Mouse (Mus musculus): ENCODE results near the gene Fsip1. TPM values are rescaled to one million over a fixed set of nuclear protein-coding genes. Genes with fewer than 3 reads are reported as not detected.

Fsip1 gene
- polyA plus RNA-seq, 1 experiment = 3.1 TPM

DNA sequence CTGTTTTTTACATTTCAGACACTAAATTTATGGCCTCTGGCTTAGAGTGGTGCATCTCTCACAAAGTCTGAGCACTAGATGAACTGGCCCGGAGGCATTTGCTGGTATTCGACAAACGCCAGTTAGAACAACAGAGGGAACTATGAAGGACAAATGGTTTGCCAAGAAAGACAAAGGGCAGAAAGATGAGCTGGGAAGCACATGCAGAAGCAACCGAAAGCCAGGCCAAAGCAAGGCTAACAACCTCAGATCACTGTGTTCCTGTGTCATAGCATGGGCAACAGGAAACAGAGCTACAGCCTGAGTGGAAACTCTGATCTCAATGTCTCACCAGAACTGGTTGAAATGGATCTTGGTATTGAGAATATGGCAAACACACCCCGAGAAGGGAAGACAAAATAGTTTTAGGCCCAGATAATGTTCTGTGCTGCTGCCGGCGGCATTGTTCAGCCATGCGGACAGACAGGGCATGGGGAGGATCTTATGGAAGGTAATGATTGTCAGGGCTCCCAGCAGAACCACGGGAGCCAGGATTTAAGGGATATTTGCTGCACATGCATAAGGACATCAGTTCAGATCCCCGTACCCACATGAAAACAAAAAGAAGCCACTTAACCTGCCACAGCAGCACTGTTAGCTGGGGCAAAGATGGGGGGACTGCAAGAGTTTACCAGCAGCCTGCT, 169.6 kb downstream of the Fsip1 start:
- Histone ChIP-seq H3K4me3 (ENCODE audit: low read depth, low read length) (no peak overlapping the region), H3K36me3 (ENCODE audit: control insufficient read depth, insufficient read depth, low read length, poor library complexity, severe bottlenecking) (no peaks in the 10 kb centered on the region), H3K27me3 (ENCODE audit: control insufficient read depth, insufficient read depth, low read length, poor library complexity, severe bottlenecking) (no peaks in the 10 kb centered on the region), H3K4me1 (ENCODE audit: control insufficient read depth, insufficient read depth, low read length) (no peaks in the 10 kb centered on the region), H3K9me3 (replicated peaks; ENCODE audit: control insufficient read depth, insufficient read depth, low read length, poor library complexity, severe bottlenecking) (no peaks in the 10 kb centered on the region), H3K9ac (ENCODE audit: low read depth, poor library complexity, severe bottlenecking) (no peak overlapping the region), H3K27ac (ENCODE audit: insufficient read depth, low read length) (no peak overlapping the region)
- TF ChIP-seq POLR2A (IDR thresholded peaks at IDR 0.05; ENCODE audit: insufficient read depth, low read length) = no peak
- no peak for TF ChIP-seq CTCF (IDR thresholded peaks at IDR 0.05; ENCODE audit: low read depth, low read length)
- no peak for TF ChIP-seq EP300 (IDR thresholded peaks at IDR 0.05; ENCODE audit: insufficient read depth, low read depth, low read length)

DNA sequence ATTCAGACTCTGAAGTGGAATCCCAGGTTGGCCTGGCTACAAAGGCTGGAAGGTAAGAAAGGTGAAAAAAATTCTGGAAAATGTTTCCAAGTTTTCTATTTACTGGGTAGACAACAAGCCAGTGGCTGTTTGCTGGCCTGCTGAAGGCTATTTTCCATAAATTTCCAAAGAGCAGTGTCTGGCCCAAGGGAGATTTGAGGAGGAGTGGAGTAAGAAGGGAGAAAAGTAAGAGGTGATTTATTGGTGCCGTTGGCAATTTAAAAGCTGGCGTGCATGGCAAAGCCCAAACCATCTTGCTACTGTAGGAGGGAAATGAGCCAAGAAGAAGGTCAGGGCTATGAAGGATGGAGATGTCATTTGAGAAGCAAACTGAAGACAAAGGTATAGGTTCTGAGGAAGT, 171.1 kb downstream of the Fsip1 start:
- Histone ChIP-seq H3K27me3 (ENCODE audit: control insufficient read depth, insufficient read depth, low read length, poor library complexity, severe bottlenecking) (no peaks in the 10 kb centered on the region), H3K27ac (ENCODE audit: insufficient read depth, low read length) (no peak overlapping the region), H3K9me3 (replicated peaks; ENCODE audit: control insufficient read depth, insufficient read depth, low read length, poor library complexity, severe bottlenecking) (no peaks in the 10 kb centered on the region), H3K4me3 (ENCODE audit: low read depth, low read length) (no peak overlapping the region), H3K36me3 (ENCODE audit: control insufficient read depth, insufficient read depth, low read length, poor library complexity, severe bottlenecking) (no peaks in the 10 kb centered on the region), H3K9ac (ENCODE audit: low read depth, poor library complexity, severe bottlenecking) (no peak overlapping the region), H3K4me1 (ENCODE audit: control insufficient read depth, insufficient read depth, low read length) (no peaks in the 10 kb centered on the region)
- TF ChIP-seq POLR2A (IDR thresholded peaks at IDR 0.05; ENCODE audit: insufficient read depth, low read length) = no peak
- TF ChIP-seq EP300 (IDR thresholded peaks at IDR 0.05; ENCODE audit: insufficient read depth, low read depth, low read length) = no peak
- TF ChIP-seq CTCF (IDR thresholded peaks at IDR 0.05; ENCODE audit: low read depth, low read length) = no peak

- Histone ChIP-seq H3K36me3 (ENCODE audit: control insufficient read depth, insufficient read depth, low read length, poor library complexity, severe bottlenecking) (no peaks in the 10 kb centered on the region), H3K9ac (ENCODE audit: low read depth, poor library complexity, severe bottlenecking) (no peak overlapping the region), H3K4me1 (ENCODE audit: control insufficient read depth, insufficient read depth, low read length) (no peaks in the 10 kb centered on the region), H3K9me3 (replicated peaks; ENCODE audit: control insufficient read depth, insufficient read depth, low read length, poor library complexity, severe bottlenecking) (no peaks in the 10 kb centered on the region), H3K4me3 (ENCODE audit: low read depth, low read length) (no peak overlapping the region), H3K27ac (ENCODE audit: insufficient read depth, low read length) (no peak overlapping the region), H3K27me3 (ENCODE audit: control insufficient read depth, insufficient read depth, low read length, poor library complexity, severe bottlenecking) (no peaks in the 10 kb centered on the region)
- TF ChIP-seq EP300 (IDR thresholded peaks at IDR 0.05; ENCODE audit: insufficient read depth, low read depth, low read length) (no peak), POLR2A (IDR thresholded peaks at IDR 0.05; ENCODE audit: insufficient read depth, low read length) (no peak), CTCF (IDR thresholded peaks at IDR 0.05; ENCODE audit: low read depth, low read length) (no peak)
Observed at GRCm38 (mm10) chr2:118084693-118085092, 172.1 kb downstream of the Fsip1 start.

DNA sequence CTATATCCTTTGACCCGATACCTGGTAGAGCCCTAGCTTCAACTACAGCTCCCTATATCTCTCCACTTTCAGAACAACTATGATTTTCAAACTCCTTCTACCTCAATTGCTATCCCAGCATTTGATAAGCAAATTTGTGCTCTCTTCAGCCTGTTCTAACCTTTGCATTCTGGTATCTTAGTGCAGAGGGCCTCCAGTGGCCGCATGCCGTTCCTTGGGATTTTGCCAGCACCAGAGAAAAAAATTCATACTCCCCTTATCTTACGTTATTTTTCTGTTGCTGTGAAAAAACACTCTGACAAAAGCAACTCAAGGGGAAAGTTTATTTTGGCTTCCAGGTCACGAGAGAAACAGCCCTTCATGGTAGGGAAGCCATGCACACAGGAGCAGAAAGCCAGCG, 173.1 kb downstream of the Fsip1 start:
- no peak overlapping the region for H3K27ac ChIP-seq (ENCODE audit: insufficient read depth, low read length)
- no peaks in the 10 kb centered on the region for H3K4me1 ChIP-seq (ENCODE audit: control insufficient read depth, insufficient read depth, low read length)
- no peaks in the 10 kb centered on the region for H3K9me3 ChIP-seq (replicated peaks; ENCODE audit: control insufficient read depth, insufficient read depth, low read length, poor library complexity, severe bottlenecking)
- H3K27me3 ChIP-seq (ENCODE audit: control insufficient read depth, insufficient read depth, low read length, poor library complexity, severe bottlenecking) = no peaks in the 10 kb centered on the region
- TF ChIP-seq POLR2A (IDR thresholded peaks at IDR 0.05; ENCODE audit: insufficient read depth, low read length) (no peak), CTCF (IDR thresholded peaks at IDR 0.05; ENCODE audit: low read depth, low read length) (no peak), EP300 (IDR thresholded peaks at IDR 0.05; ENCODE audit: insufficient read depth, low read depth, low read length) (no peak)
- no peak overlapping the region for H3K9ac ChIP-seq (ENCODE audit: low read depth, poor library complexity, severe bottlenecking)
- H3K36me3 ChIP-seq (ENCODE audit: control insufficient read depth, insufficient read depth, low read length, poor library complexity, severe bottlenecking) = no peaks in the 10 kb centered on the region
- no peak overlapping the region for H3K4me3 ChIP-seq (ENCODE audit: low read depth, low read length)

- Histone ChIP-seq H3K36me3 (ENCODE audit: control insufficient read depth, insufficient read depth, low read length, poor library complexity, severe bottlenecking) (no peaks in the 10 kb centered on the region), H3K27ac (ENCODE audit: insufficient read depth, low read length) (no peak overlapping the region), H3K9ac (ENCODE audit: low read depth, poor library complexity, severe bottlenecking) (no peak overlapping the region), H3K4me3 (ENCODE audit: low read depth, low read length) (no peak overlapping the region), H3K9me3 (replicated peaks; ENCODE audit: control insufficient read depth, insufficient read depth, low read length, poor library complexity, severe bottlenecking) (no peaks in the 10 kb centered on the region), H3K4me1 (ENCODE audit: control insufficient read depth, insufficient read depth, low read length) (no peaks in the 10 kb centered on the region), H3K27me3 (ENCODE audit: control insufficient read depth, insufficient read depth, low read length, poor library complexity, severe bottlenecking) (no peaks in the 10 kb centered on the region)
- no peak for TF ChIP-seq CTCF (IDR thresholded peaks at IDR 0.05; ENCODE audit: low read depth, low read length)
- TF ChIP-seq EP300 (IDR thresholded peaks at IDR 0.05; ENCODE audit: insufficient read depth, low read depth, low read length) = no peak
- TF ChIP-seq POLR2A (IDR thresholded peaks at IDR 0.05; ENCODE audit: insufficient read depth, low read length) = no peak
Observed at GRCm38 (mm10) chr2:118081581-118081980, 175.2 kb downstream of the Fsip1 start.

Other genes with a start within 250 kb of the Fsip1 start
- gene Thbs1, start 145.1 kb downstream of the Fsip1 start, polyA plus RNA-seq (2011; ENCODE audit: insufficient read depth, insufficient read length, low read depth, missing spikeins) = 116 and 119 TPM in 2 replicates
- 0.17 and 0.39 TPM in 2 replicates for gene Gpr176, start 116.5 kb upstream of the Fsip1 start, polyA plus RNA-seq (2011; ENCODE audit: insufficient read depth, insufficient read length, low read depth, missing spikeins)
- gene Eif2ak4, start 131.7 kb upstream of the Fsip1 start, polyA plus RNA-seq (2011; ENCODE audit: insufficient read depth, insufficient read length, low read depth, missing spikeins) = 20.7 and 24.0 TPM in 2 replicates
- 126 and 142 TPM in 2 replicates for gene Srp14, start 222.7 kb upstream of the Fsip1 start, polyA plus RNA-seq (2011; ENCODE audit: insufficient read depth, insufficient read length, low read depth, missing spikeins)